Mouse (Mus musculus) heart, adult 2 months (tissue): ENCODE measurements around the gene Apom. TPM values are rescaled to one million over a fixed set of nuclear protein-coding genes. Genes with fewer than 3 reads are reported as not detected.

ENCODE experiments used
- DNase-seq, 2 experiments: peaks; one replicate each; pipeline ENCODE4 v3.0.0; 2021
- H3K27ac ChIP-seq: fragments of 200-600 bp; 2 replicates; pipeline ENCODE4 v1.8.1; 2022
- H3K27me3 ChIP-seq: fragments of 200-500 bp; 2 replicates; pipeline ENCODE4 v1.6.1; 2012; ENCODE audit warnings: mild to moderate bottlenecking, low read length, inconsistent platforms, mixed read lengths; ENCODE audit not compliant: control insufficient read depth, insufficient read depth
- H3K36me3 ChIP-seq: fragments of 200-500 bp; 2 replicates; pipeline ENCODE4 v1.6.1; 2012; ENCODE audit warnings: low read length, inconsistent platforms; ENCODE audit not compliant: control insufficient read depth, insufficient read depth
- H3K4me1 ChIP-seq: fragments of 200-500 bp; 2 replicates; pipeline ENCODE4 v1.6.1; 2011; ENCODE audit warnings: low read length; ENCODE audit not compliant: control insufficient read depth, insufficient read depth
- H3K4me3 ChIP-seq: fragments of 200-600 bp; 2 replicates; pipeline ENCODE4 v1.8.1; 2022
- H3K79me2 ChIP-seq: fragments of 200-500 bp; replicated peaks from 2 replicates; pipeline ENCODE4 v1.6.1; 2012; ENCODE audit warnings: mild to moderate bottlenecking, inconsistent platforms, low read length, moderate library complexity, mixed read lengths; ENCODE audit not compliant: control insufficient read depth, insufficient read depth
- H3K9ac ChIP-seq: fragments of 200-500 bp; 2 replicates; pipeline ENCODE4 v1.6.1; 2012; ENCODE audit warnings: low read depth, mild to moderate bottlenecking, control low read depth, inconsistent platforms, low read length, mixed read lengths
- CTCF ChIP-seq: fragments of 200-600 bp; IDR thresholded peaks from 2 replicates; pipeline ENCODE4 v1.8.1; 2022; ENCODE audit warnings: antibody characterized with exemption, mild to moderate bottlenecking, moderate library complexity
- EP300 ChIP-seq: fragments of 200-500 bp; IDR thresholded peaks from 2 replicates; pipeline ENCODE4 v1.6.1; 2011; ENCODE audit warnings: low read depth, low read length, control low read depth; ENCODE audit not compliant: insufficient read depth
- POLR2A ChIP-seq: fragments of 200-500 bp; IDR thresholded peaks from 2 replicates; pipeline ENCODE4 v1.6.1; 2011; ENCODE audit warnings: mild to moderate bottlenecking, low read depth, low read length, control low read depth; ENCODE audit not compliant: insufficient read depth
- WGBS: fragments of 180-500 bp; shearing (Covaris S2); methylation state at CpG from one replicate; pipeline ENCODE4 v1.1.7; 2018; 5-methylcytosine and 5-hydroxymethylcytosine counted together
- intact Hi-C: fragments of 180-260 bp; cut with DNase I; formaldehyde crosslinking; loops from one replicate; pipeline ENCODE4 v1.15.1; 2025
- long read RNA-seq: library from polyadenylated mRNA; stranded (forward); transcript quantifications from one replicate; pipeline ENCODE4 v2.0.0, GENCODE M21; 2021
- polyA plus RNA-seq: library from polyadenylated mRNA; depleted of rRNA; stranded (reverse); fragments of >200 nt; gene quantifications from 2 replicates; pipeline ENCODE4 v1.2.3, GENCODE M21; 2012; rRNA removed
- total RNA-seq, 2 experiments: library from RNA; stranded (reverse); gene quantifications; 2 replicates each; pipeline ENCODE4 v1.2.3; 2021

Gene Apom
- not detected for total RNA-seq
- polyA plus RNA-seq = not detected in 2 replicates
- long read RNA-seq = 0 reads

GRCm38 (mm10) chr17:35131500-35132173 lies at the start of gene Apom:
Gene Apom, minus strand, starts transcription at chr17:35132050.
- no peak within 1 kb of the TSS for H3K27ac ChIP-seq
- DNase-seq = no peak
- H3K4me3 ChIP-seq = no peak within 1 kb of the TSS
- peaks cover 3% of the 10 kb centered on the region for H3K4me1 ChIP-seq
- no peak for TF ChIP-seq EP300
- no peak for TF ChIP-seq POLR2A
- TF ChIP-seq CTCF = no peak
- H3K9ac ChIP-seq = no peak within 1 kb of the TSS
- no peaks in the 10 kb centered on the region for H3K36me3 ChIP-seq
- intact Hi-C loops = no loop called here
- H3K27me3 ChIP-seq = no peaks in the 10 kb centered on the region
- H3K79me2 ChIP-seq = peaks cover 3% of the 10 kb centered on the region
- WGBS = 78% methylated on average over 15 of the region's 15 CpGs

GRCm38 (mm10) chr17:35180093-35180492 lies 48.2 kb upstream of the Apom start:
- WGBS = 82% methylated on average over 5 of the region's 5 CpGs
- TF ChIP-seq EP300 (no peak), POLR2A (no peak), CTCF (no peak)
- no peaks in the 10 kb centered on the region for H3K27me3 ChIP-seq
- no peak overlapping the region for H3K4me3 ChIP-seq
- no peak for DNase-seq
- no peaks in the 10 kb centered on the region for H3K79me2 ChIP-seq
- H3K4me1 ChIP-seq = no peaks in the 10 kb centered on the region
- intact Hi-C loops = no loop called here
- H3K9ac ChIP-seq = no peak overlapping the region
- no peaks in the 10 kb centered on the region for H3K36me3 ChIP-seq
- H3K27ac ChIP-seq = no peak overlapping the region

GRCm38 (mm10) chr17:35178528-35178927 lies 46.7 kb upstream of the Apom start:
- TF ChIP-seq CTCF (peak; percentile 98; the same call in 1 of the 2 replicates), POLR2A (no peak), EP300 (peak; percentile 90)
- H3K27me3 ChIP-seq = no peaks in the 10 kb centered on the region
- intact Hi-C loops = loop anchor here (1.0 kb wide), 1 partner anchor 54 kb away; no protein-coding TSS in a partner anchor
- WGBS = 15% methylated on average over 5 of the region's 5 CpGs
- H3K4me3 ChIP-seq = no peak overlapping the region
- H3K9ac ChIP-seq = no peak overlapping the region
- no peak overlapping the region for H3K27ac ChIP-seq
- peak; percentile 80 to 87 for DNase-seq
- no peaks in the 10 kb centered on the region for H3K79me2 ChIP-seq
- H3K4me1 ChIP-seq = no peaks in the 10 kb centered on the region
- no peaks in the 10 kb centered on the region for H3K36me3 ChIP-seq

GRCm38 (mm10) chr17:35175968-35176367 lies 44.1 kb upstream of the Apom start, which contains the start of gene Aif1:
Gene Aif1, minus strand, starts transcription at chr17:35176068.
- 63% methylated on average over 2 of the region's 2 CpGs for WGBS
- intact Hi-C loops = no loop called here
- Histone ChIP-seq H3K4me3 (no peak within 1 kb of the TSS), H3K27me3 (no peaks in the 10 kb centered on the region), H3K4me1 (no peaks in the 10 kb centered on the region), H3K79me2 (no peaks in the 10 kb centered on the region), H3K36me3 (no peaks in the 10 kb centered on the region), H3K27ac (no peak within 1 kb of the TSS), H3K9ac (no peak within 1 kb of the TSS)
- TF ChIP-seq CTCF = no peak
- TF ChIP-seq POLR2A = no peak
- TF ChIP-seq EP300 = no peak
- no peak for DNase-seq

- Histone ChIP-seq H3K79me2 (no peaks in the 10 kb centered on the region), H3K36me3 (no peaks in the 10 kb centered on the region), H3K27ac (no peak overlapping the region), H3K27me3 (no peaks in the 10 kb centered on the region), H3K4me3 (no peak overlapping the region), H3K9ac (no peak overlapping the region), H3K4me1 (no peaks in the 10 kb centered on the region)
- intact Hi-C loops = no loop called here
- TF ChIP-seq POLR2A (no peak), EP300 (no peak), CTCF (no peak)
- WGBS = 80% methylated on average over 6 of the region's 6 CpGs
- no peak for DNase-seq
Observed at GRCm38 (mm10) chr17:35175382-35175781, 43.5 kb upstream of the Apom start.

- H3K79me2 ChIP-seq = no peaks in the 10 kb centered on the region
- intact Hi-C loops = no loop called here
- WGBS = 55% methylated on average over 8 of the region's 8 CpGs
Observed at GRCm38 (mm10) chr17:35174201-35174977, 42.5 kb upstream of the Apom start.

More at GRCm38 (mm10) chr17:35174201-35174977, 42.5 kb upstream of the Apom start:
- no peaks in the 10 kb centered on the region for H3K27me3 ChIP-seq
- no peaks in the 10 kb centered on the region for H3K36me3 ChIP-seq
- H3K4me1 ChIP-seq = no peaks in the 10 kb centered on the region
- no peak overlapping the region for H3K9ac ChIP-seq
- no peak for TF ChIP-seq CTCF
- TF ChIP-seq POLR2A = no peak
- no peak for TF ChIP-seq EP300
- no peak overlapping the region for H3K4me3 ChIP-seq
- H3K27ac ChIP-seq = no peak overlapping the region
- DNase-seq = no peak
